ENCODE assay signal across 19 mouse cellular contexts in the genomic region with DNA sequence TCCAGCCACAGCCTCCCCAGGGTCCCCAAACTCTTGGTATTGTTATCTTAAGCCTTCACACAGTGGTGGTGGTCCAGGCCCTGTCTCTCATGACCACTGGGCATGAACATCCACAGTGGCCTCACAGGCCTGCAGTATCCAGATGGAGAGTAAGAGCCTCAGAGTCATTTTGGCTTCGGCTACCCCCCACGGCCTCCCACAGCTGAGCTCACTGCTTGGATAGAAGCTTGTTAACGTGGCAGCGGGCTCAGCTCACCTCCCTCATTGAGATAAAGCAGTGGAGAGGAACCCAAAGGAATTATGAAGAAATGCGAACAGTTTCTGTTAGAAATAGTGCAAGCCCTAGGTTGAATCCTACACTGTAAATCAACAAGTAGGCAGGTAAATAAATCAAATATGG.
"Had no signal": no experiment of that assay in that cellular context is flagged by ENCODE, and none has a peak within 500 bp of the region (broad histone marks: within the 10 kb centered on the region; RNA-seq: fewer than 3 reads in every experiment).

No protein-coding gene starts in this region.

- H3K4me1 ChIP-seq: neural tube, embryonic 12.5 days; stomach, embryonic 15.5 days had no signal

- H3K27ac ChIP-seq: liver, embryonic 13.5 days; neural tube, embryonic 12.5 days; neural tube, embryonic 15.5 days; stomach, embryonic 15.5 days had no signal

- DNase-seq: kidney, adult 9 months; kidney, postnatal 14 days; kidney, postnatal 4 days; liver, embryonic 13.5 days; lung, adult 2 months; lung, postnatal 14 days; lung, postnatal 4 days; midbrain, embryonic 14.5 days; right cerebral cortex, adult 18-20 months; right cerebral cortex, postnatal 14 days; right cerebral cortex, postnatal 4 days; spleen, adult 18-20 months; thymus, adult 2 months; thymus, postnatal 14 days; thymus, postnatal 4 days had no signal

- H3K4me3 ChIP-seq: liver, embryonic 13.5 days; neural tube, embryonic 12.5 days; neural tube, embryonic 15.5 days; stomach, embryonic 15.5 days had no signal

- H3K4me2 ChIP-seq: liver, embryonic 13.5 days; midbrain, embryonic 11.5 days; neural tube, embryonic 12.5 days; neural tube, embryonic 15.5 days; stomach, embryonic 15.5 days had no signal

- H3K9me3 ChIP-seq: liver, embryonic 13.5 days; neural tube, embryonic 12.5 days; neural tube, embryonic 15.5 days; stomach, embryonic 15.5 days had no signal

- H3K9ac ChIP-seq: liver, embryonic 13.5 days; neural tube, embryonic 12.5 days; neural tube, embryonic 15.5 days; stomach, embryonic 15.5 days had no signal

- H3K27me3 ChIP-seq: neural tube, embryonic 15.5 days; stomach, embryonic 15.5 days had no signal
